Mouse (Mus musculus) G1E (cell line): ENCODE data around the gene Zbtb9.

Experiments used
- CTCF ChIP-seq: IDR thresholded peaks from 2 replicates; pipeline ENCODE4 v1.5.1; 2012; ENCODE audit warnings: low read depth, low read length, inconsistent platforms, mixed read lengths
- GATA1 ChIP-seq: IDR thresholded peaks from 2 replicates; pipeline ENCODE4 v1.6.1; 2012; ENCODE audit warnings: borderline replicate concordance, low read length, inconsistent platforms, mixed read lengths

DNA sequence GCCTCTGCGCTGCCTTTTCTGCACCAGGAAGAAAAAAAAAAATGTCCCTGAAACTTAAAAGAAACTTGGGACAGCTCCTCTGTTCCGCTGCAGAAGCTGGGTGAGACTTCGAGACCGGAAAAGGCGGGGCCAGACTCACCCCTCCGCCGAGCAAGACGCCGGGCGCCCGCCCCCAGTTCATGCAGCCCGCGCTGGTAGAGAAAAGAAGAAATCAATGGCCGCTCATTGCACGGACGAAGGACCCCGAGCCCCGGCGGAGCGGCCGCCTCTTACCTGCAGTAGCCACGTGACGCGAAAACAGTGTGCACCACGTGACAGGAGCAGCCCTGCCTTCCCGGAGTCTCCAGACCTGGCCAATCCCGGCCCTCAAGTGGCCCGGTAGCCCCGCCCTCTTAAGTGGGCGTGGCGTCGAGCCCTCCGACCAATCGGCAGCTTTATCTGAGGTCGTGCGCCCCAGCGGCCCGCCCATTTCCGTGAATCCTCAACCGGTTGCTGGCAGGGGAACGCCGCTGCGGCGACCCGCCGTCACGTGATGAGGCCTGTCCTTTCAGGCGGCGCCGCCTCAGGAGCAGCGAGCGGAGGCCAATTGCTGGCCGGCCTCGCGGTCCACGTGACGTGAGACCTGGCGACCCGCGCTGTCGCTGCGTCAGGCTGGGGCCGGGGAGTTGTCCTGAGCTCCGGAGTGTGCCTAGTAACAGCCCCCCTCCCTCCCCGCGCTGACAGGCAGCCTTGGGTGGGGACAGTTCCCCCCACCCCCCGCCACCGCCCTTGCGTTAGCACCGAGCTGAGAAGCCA lies 33.6 kb upstream of the Zbtb9 start, which contains the start of gene Cuta:
- TF ChIP-seq CTCF = no peak
- TF ChIP-seq GATA1 = no peak
